Mouse (Mus musculus) erythroblast, embryonic 14.5 days (primary cell): ENCODE data around the gene Gchfr.

Source experiments
- GATA1 ChIP-seq: IDR thresholded peaks from 2 replicates; pipeline ENCODE4 v1.6.1; 2012; ENCODE audit warnings: low read length, inconsistent platforms, mixed read lengths
- TAL1 ChIP-seq: IDR thresholded peaks from 3 replicates; pipeline ENCODE4 v1.6.1; 2012; ENCODE audit warnings: low read length, inconsistent platforms, mixed read lengths

DNA sequence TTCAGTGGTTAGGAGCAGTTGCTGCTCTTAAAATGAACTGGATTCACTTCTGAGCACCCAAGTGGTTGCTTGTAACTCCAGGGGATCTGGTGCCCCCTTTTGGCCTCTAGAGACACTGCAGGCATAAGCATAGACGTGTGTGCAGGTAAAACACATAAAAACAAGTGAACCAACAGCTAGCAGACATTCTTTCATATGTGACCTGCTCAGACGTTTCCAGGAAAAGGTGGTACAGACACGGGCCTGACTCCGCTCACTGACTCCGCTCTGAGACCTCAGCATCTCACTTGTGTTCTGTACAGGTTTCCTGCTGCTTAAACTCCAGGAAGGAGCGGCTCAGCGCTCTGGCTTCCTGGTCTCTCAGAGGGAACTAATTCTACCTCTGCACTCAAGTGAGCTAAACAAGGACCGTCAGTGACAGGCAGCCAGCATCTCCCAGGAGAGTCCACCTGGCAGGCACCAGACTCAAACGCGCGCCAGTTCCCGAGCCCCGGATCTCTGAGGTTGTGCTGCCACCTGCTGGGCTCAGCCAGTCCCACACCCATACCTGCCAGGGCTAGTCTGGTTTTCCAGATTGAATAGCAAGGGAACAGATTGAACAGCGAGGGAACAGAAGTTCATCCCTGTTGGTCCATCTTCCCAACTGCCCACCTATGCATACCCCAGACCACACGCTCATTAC lies 21.6 kb downstream of the Gchfr start:
- TF ChIP-seq GATA1 (no peak), TAL1 (no peak)
